Mouse (Mus musculus) stomach, embryonic 16.5 days (tissue): ENCODE measurements at regions not wholly inside any gene's neighbourhood (a gene's known extent, or its start where the extent isn't known, plus 50 kb on each side); places are given as distances from the start of the nearest gene placed in this dataset.

Experiments
- ATAC-seq: fragments of 200-750 bp; cut with Nextera tagmentation; 2 replicates; pipeline ENCODE4 v1.8.0; 2017; ENCODE audit warnings: moderate number of reproducible peaks, moderate TSS enrichment; ENCODE audit not compliant: insufficient read depth, low FRiP score
- H3K27ac ChIP-seq: fragments of 300-500 bp; sonication (generic); 2 replicates; pipeline ENCODE4 v1.5.1; 2014; ENCODE audit warnings: low read length
- H3K27me3 ChIP-seq: fragments of 300-500 bp; sonication (generic); 2 replicates; pipeline ENCODE4 v1.6.1; 2014; ENCODE audit warnings: low read length, control low read depth, mixed read lengths; ENCODE audit not compliant: control insufficient read depth, insufficient read depth
- H3K36me3 ChIP-seq: fragments of 300-500 bp; sonication (generic); 2 replicates; pipeline ENCODE4 v1.6.1; 2014; ENCODE audit warnings: low read length; ENCODE audit not compliant: control insufficient read depth, insufficient read depth
- H3K4me1 ChIP-seq: fragments of 300-500 bp; sonication (generic); 2 replicates; pipeline ENCODE4 v1.6.1; 2014; ENCODE audit warnings: low read length, control low read depth, mixed read lengths; ENCODE audit not compliant: control insufficient read depth, insufficient read depth
- H3K4me2 ChIP-seq: fragments of 300-500 bp; sonication (generic); 2 replicates; pipeline ENCODE4 v1.6.1; 2014; ENCODE audit warnings: low read depth, low read length, mixed read lengths
- H3K4me3 ChIP-seq: fragments of 300-500 bp; sonication (generic); replicated peaks from 2 replicates; pipeline ENCODE4 v1.5.1; 2014; ENCODE audit warnings: mild to moderate bottlenecking, low read length
- H3K9ac ChIP-seq: fragments of 300-500 bp; sonication (generic); 2 replicates; pipeline ENCODE4 v1.6.1; 2014; ENCODE audit warnings: low read length
- H3K9me3 ChIP-seq: fragments of 300-500 bp; sonication (generic); replicated peaks from 2 replicates; pipeline ENCODE4 v1.6.1; 2016; ENCODE audit warnings: low read length, control low read depth; ENCODE audit not compliant: control insufficient read depth
- WGBS: fragments of 180-500 bp; shearing (Covaris S2); extraction: QIAGEN DNeasy Blood & Tissue Kit; methylation state at CpG from one replicate; pipeline ENCODE4 v1.1.7; 2014; 5-methylcytosine and 5-hydroxymethylcytosine counted together

DNA sequence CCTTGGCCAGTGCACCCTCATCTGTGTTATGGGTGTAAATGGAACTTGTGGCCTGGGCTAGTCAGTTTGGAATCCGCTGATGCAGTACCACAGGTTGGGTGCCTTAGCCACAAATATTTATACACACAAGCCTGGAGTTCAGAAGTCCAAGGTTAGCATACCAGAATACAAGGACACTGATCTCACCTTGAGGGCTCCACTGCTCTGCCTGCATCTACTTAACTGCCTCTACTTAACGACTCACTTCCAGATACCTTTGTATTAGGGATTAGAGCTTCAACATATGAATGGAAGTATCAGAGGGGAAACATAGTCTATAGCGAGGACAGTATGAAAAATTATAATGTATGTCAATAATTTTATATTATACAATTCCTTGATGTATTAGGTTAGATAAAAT, 57.5 kb downstream of the Tmem174 start:
- no peak overlapping the region for H3K4me2 ChIP-seq
- WGBS: 78% methylated on average over 3 of the region's 3 CpGs
- no peak overlapping the region for H3K9ac ChIP-seq
- H3K9me3 ChIP-seq: no peaks in the 10 kb centered on the region
- peaks cover 9% of the 10 kb centered on the region for H3K4me1 ChIP-seq
- H3K4me3 ChIP-seq: no peak overlapping the region
- ATAC-seq: no peak
- no peaks in the 10 kb centered on the region for H3K36me3 ChIP-seq
- no peak overlapping the region for H3K27ac ChIP-seq
- H3K27me3 ChIP-seq: no peaks in the 10 kb centered on the region

DNA sequence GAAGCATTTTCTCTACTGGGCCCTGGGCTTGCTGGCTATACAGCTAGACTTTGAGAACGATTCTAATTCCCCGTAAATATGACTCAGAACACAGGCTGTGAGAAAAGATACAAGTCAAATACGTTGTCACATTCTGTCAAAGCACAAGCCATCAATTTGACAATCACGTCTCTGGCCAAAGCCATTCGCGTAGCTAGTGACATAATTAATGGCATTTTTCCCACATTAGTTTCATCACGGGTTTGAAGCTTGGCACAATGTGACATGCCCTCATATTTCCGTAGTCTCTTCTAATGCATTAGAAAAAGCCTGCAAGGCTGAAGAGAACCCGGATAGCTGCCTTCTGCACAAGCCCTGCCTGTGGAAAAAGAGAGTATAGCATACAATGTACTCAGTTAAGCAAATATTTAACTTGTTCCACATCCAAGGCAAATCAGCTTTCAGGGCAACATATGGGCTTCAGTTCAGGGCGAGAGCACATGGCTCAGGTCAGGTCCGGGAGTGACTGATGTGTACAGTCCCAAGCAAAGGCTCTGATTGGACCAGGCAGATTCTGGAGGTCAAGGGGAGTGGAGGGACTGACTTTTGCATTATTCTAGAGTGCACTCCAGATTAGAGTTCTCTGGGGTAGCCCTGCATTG, 58.7 kb downstream of the Tmem174 start:
- peak overlapping the region; percentile 60 for H3K27ac ChIP-seq
- WGBS: 30% methylated on average over 11 of the region's 11 CpGs
- no peak overlapping the region for H3K4me2 ChIP-seq
- H3K36me3 ChIP-seq: no peaks in the 10 kb centered on the region
- peak; percentile 90 for ATAC-seq
- H3K9me3 ChIP-seq: no peaks in the 10 kb centered on the region
- peaks cover 7% of the 10 kb centered on the region for H3K27me3 ChIP-seq
- H3K9ac ChIP-seq: no peak overlapping the region
- peaks cover 9% of the 10 kb centered on the region for H3K4me1 ChIP-seq
- no peak overlapping the region for H3K4me3 ChIP-seq

DNA sequence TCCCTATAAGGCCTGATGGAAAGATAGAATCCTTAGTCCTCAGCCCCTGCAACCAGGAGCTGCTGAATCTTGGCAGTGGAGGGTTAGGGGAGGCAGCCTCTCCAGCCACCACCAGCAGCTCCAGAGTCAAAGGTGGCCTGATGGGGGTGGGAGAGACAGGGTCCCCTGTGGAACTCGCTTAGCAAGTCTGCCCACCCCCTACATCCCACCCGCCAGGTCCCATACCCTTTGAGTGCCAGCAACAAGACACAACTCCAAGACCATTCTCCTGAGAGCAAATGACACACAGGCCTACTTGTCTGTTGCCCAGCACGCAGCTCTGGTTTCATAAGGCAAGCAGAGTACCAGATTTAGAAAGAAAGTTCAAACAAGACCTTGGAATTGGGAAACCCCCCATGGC, 61.1 kb downstream of the Tmem174 start:
- Histone ChIP-seq H3K9ac (no peak overlapping the region), H3K4me2 (no peak overlapping the region), H3K4me3 (no peak overlapping the region), H3K27ac (no peak overlapping the region), H3K9me3 (no peaks in the 10 kb centered on the region), H3K4me1 (peaks cover 24% of the 10 kb centered on the region), H3K36me3 (no peaks in the 10 kb centered on the region), H3K27me3 (peaks cover 20% of the 10 kb centered on the region)
- ATAC-seq: no peak
- WGBS: 90% methylated on average over 3 of the region's 3 CpGs

DNA sequence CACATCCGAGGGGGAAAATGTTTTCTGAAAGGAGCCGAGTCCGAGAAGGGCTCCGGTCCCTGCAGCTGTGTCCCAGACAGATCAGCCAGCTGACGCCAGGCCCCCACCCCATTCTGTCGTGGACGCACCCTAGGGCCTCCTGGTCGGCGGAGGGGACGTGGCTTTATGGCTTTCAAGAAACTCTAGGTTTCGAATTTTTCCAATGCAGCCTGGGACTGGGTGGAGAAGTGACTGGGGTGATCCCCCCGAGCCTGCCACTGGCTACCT, 63.2 kb downstream of the Tmem174 start:
- peaks cover 28% of the 10 kb centered on the region for H3K27me3 ChIP-seq
- WGBS: 57% methylated on average over 12 of the region's 12 CpGs
- H3K4me2 ChIP-seq: no peak overlapping the region
- H3K36me3 ChIP-seq: no peaks in the 10 kb centered on the region
- no peak overlapping the region for H3K4me3 ChIP-seq
- no peak overlapping the region for H3K27ac ChIP-seq
- H3K4me1 ChIP-seq: peaks cover 26% of the 10 kb centered on the region
- no peak for ATAC-seq
- no peak overlapping the region for H3K9ac ChIP-seq
- H3K9me3 ChIP-seq: no peaks in the 10 kb centered on the region

DNA sequence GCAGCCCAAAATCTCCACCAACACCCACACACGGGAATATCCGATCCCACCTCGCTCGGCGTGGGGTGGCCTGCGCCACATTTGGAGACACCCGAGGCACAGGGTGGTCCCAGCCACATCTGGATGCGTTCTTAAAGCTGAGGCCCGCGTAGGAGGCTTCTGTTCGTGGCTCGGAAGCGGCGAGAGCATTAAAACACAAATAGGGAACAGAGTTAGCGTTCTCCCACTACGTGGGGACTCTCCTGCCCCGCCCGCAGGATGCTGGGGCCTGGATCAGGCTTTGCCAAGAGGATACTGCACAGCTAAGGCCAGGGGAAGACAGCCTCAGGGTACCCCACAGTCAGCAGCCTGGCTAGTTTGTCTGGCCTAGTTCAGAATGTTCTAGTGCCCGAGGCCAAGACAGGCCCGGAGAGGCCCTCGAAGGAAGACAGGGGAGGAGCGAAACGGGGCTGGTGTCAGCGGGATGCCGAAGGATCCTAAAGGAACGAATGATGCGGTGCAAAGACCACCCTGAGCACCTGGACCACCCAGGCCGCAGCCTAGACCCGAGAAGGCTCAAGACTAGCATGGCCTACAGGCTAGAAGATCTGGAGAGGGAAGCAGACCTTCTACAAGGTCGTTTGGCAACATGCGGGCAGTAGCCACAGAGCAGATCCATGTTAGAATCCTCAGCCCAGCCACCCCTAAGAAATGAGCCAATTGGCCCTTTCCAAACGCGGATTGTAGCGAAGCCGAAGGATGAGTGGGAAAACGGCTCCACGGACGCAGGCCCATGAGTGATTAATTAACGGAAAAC, 63.8 kb downstream of the Tmem174 start:
- no peak for ATAC-seq

DNA sequence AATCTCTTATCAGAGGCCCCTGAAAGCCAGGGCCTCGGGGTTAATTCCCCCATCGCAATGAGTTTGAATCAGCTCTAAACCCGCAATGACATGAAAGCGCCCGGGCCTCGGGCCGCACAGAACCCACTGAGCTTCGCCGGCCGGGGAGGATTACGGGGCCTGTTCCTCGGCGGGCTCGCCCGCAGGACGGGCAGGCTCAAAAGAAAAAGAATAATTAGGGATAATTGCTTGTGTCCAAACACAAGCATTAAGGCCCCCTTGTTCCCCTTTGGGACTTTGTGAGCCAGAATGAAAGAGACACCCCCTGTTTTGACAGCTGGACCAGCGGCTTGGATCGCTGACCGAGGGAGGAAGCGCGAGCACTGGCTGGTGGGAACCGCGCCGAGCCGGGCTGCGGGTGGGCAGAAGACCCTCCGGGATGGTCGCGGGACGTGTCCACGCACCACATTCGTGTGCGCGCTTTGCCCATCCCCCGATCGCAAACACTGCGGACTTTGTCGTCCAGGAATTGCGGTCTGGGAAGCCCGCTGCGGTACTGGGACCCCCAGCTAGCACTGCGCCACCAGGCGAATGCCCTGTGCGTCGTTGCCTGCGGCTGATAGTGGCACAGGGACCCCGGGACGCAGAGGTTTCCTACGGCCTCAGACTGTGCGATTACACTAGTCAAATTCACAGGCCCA, 64.5 kb downstream of the Tmem174 start:
- H3K4me2 ChIP-seq: peak overlapping the region; percentile 73
- peak overlapping the region; percentile 50 for H3K9ac ChIP-seq
- H3K27ac ChIP-seq: no peak overlapping the region
- H3K27me3 ChIP-seq: peaks cover 28% of the 10 kb centered on the region
- H3K4me1 ChIP-seq: peaks cover 21% of the 10 kb centered on the region
- ATAC-seq: 0 out of 2 replicates have a peak, but pooled peaks have one; percentile 40
- peak overlapping the region; percentile 47 for H3K4me3 ChIP-seq
- no peaks in the 10 kb centered on the region for H3K9me3 ChIP-seq
- 2% methylated on average over 50 of the region's 50 CpGs for WGBS
- no peaks in the 10 kb centered on the region for H3K36me3 ChIP-seq

More for the DNA sequence above, 63.8 kb downstream of the Tmem174 start:
- 43% methylated on average over 39 of the region's 39 CpGs for WGBS
- Histone ChIP-seq H3K36me3 (no peaks in the 10 kb centered on the region), H3K27me3 (peaks cover 28% of the 10 kb centered on the region), H3K4me1 (peaks cover 23% of the 10 kb centered on the region), H3K27ac (no peak overlapping the region), H3K4me3 (peak overlapping the region; percentile 47), H3K9me3 (no peaks in the 10 kb centered on the region), H3K4me2 (peak overlapping the region; percentile 73), H3K9ac (peak overlapping the region; percentile 50)

DNA sequence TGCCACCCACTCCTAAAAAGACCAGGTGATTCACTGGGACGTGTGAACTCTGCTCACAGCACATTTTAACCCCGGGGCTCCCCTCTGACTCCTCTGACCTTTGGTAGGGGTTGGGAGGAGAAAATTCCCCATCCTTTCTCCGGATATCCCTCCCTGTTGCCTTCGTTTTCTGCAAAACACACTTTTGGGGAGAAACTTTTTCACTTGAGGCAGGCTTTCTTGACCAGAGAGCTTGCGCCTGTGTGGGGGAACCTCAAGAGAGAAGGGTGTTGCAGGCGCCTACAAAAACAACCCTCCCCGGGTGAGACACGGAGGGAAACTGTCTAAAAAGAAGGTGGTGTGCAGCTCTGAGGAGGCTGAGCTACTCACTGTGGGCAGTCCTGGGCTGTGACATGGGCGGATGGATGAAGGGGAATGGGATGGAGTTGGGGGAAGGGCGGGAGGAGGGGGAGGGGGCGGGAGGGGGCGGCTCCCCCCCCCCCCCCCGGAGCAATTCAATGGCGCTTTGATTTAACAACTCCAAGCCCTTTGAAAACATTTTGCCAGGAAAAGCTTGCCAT, 65.1 kb downstream of the Tmem174 start:
- Histone ChIP-seq H3K9ac (peak overlapping the region; percentile 50), H3K9me3 (no peaks in the 10 kb centered on the region), H3K4me3 (peak overlapping the region; percentile 47), H3K4me2 (peak overlapping the region; percentile 73), H3K27me3 (peaks cover 29% of the 10 kb centered on the region), H3K4me1 (peaks cover 18% of the 10 kb centered on the region), H3K27ac (no peak overlapping the region), H3K36me3 (no peaks in the 10 kb centered on the region)
- ATAC-seq: no peak
- WGBS: 10% methylated on average over 13 of the region's 14 CpGs

DNA sequence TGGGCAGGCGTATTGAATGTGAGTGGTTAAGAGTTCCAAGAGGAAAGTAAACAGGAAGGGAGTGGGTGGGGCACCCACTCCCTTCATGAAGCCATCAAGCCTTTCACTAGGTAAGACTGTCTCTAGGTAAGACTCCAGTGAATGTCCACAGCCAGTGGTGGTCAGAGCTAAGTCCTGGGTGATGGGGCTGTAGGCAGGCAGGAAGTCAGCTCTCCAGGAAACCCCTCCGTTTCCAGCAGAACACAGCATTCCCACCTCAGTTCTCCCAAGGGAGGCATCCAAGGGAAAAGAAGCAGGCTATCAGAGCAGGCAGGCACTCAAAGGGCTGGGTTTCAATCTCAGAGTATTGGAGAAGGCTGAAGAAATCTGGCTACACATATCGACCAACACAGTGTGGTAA, 66.2 kb downstream of the Tmem174 start:
- Histone ChIP-seq H3K4me3 (no peak overlapping the region), H3K9ac (no peak overlapping the region), H3K36me3 (no peaks in the 10 kb centered on the region), H3K27me3 (peaks cover 31% of the 10 kb centered on the region), H3K4me1 (peaks cover 18% of the 10 kb centered on the region), H3K9me3 (no peaks in the 10 kb centered on the region), H3K4me2 (no peak overlapping the region), H3K27ac (no peak overlapping the region)
- ATAC-seq: no peak
- 46% methylated on average over 3 of the region's 3 CpGs for WGBS

DNA sequence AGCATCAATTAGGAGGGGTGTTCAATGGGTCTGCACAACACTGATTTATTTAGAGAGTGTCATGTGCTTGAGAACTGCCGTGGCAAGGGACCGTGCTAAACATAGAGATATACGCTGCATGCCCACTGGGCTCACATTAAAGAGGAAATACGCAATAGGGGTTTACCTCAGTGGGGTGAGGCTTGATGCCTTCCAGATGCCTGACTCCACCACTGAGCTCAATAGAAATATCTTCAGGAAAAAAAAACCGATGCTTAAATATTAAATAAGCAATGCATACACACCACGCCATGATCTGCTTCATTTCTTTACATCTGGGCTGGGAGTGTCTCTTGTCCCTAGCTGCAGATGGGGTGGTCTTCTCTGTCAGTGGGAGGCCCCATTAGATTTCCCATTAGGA, 63.9 kb upstream of the Gm10320 start:
- Histone ChIP-seq H3K4me1 (no peaks in the 10 kb centered on the region), H3K36me3 (no peaks in the 10 kb centered on the region), H3K4me2 (no peak overlapping the region), H3K27me3 (no peaks in the 10 kb centered on the region), H3K4me3 (no peak overlapping the region), H3K9ac (no peak overlapping the region), H3K27ac (no peak overlapping the region), H3K9me3 (no peaks in the 10 kb centered on the region)
- no peak for ATAC-seq
- 62% methylated on average over 6 of the region's 6 CpGs for WGBS
